Mouse (Mus musculus) lung, embryonic 16.5 days (tissue): ENCODE results near the gene Gpr65. TPM values are rescaled to one million over a fixed set of nuclear protein-coding genes. Genes with fewer than 3 reads are reported as not detected.
A peak's percentile ranks its signal among the peaks of the same experiment; 100 is the strongest.

Source experiments
- ATAC-seq: fragments of 200-750 bp; cut with Nextera tagmentation; 2 replicates; pipeline ENCODE4 v1.8.0; 2017; ENCODE audit warnings: low read depth, mild to moderate bottlenecking, moderate library complexity
- H3K27ac ChIP-seq: fragments of 300-500 bp; sonication (generic); 2 replicates; pipeline ENCODE4 v1.5.1; 2014; ENCODE audit warnings: mild to moderate bottlenecking, control low read depth, low read length
- H3K27me3 ChIP-seq: fragments of 300-500 bp; sonication (generic); 2 replicates; pipeline ENCODE4 v1.6.1; 2014; ENCODE audit warnings: low read depth, low read length, mixed read lengths; ENCODE audit not compliant: control insufficient read depth, insufficient read depth
- H3K36me3 ChIP-seq: fragments of 300-500 bp; sonication (generic); 2 replicates; pipeline ENCODE4 v1.6.1; 2014; ENCODE audit warnings: low read length; ENCODE audit not compliant: control insufficient read depth, insufficient read depth
- H3K4me1 ChIP-seq: fragments of 300-500 bp; sonication (generic); replicated peaks from 2 replicates; pipeline ENCODE4 v1.6.1; 2014; ENCODE audit warnings: low read length, mixed read lengths; ENCODE audit not compliant: control insufficient read depth, insufficient read depth
- H3K4me2 ChIP-seq: fragments of 300-500 bp; sonication (generic); 2 replicates; pipeline ENCODE4 v1.6.1; 2014; ENCODE audit warnings: low read depth, low read length, control low read depth
- H3K4me3 ChIP-seq: fragments of 300-500 bp; sonication (generic); 2 replicates; pipeline ENCODE4 v1.5.1; 2014; ENCODE audit warnings: mild to moderate bottlenecking, low read length, control low read depth
- H3K9ac ChIP-seq: fragments of 300-500 bp; sonication (generic); 2 replicates; pipeline ENCODE4 v1.6.1; 2014; ENCODE audit warnings: low read length, control low read depth
- H3K9me3 ChIP-seq: fragments of 300-500 bp; sonication (generic); 2 replicates; pipeline ENCODE4 v1.6.1; 2016; ENCODE audit warnings: low read length; ENCODE audit not compliant: control insufficient read depth
- WGBS: fragments of 180-500 bp; shearing (Covaris S2); extraction: QIAGEN DNeasy Blood & Tissue Kit; methylation state at CpG from one replicate; pipeline ENCODE4 v1.1.7; 2014; 5-methylcytosine and 5-hydroxymethylcytosine counted together
- polyA plus RNA-seq: library from polyadenylated mRNA; unstranded; fragments of >200 nt; fragmentation: Nextera tagmentation; extraction: Ambion mirVana; gene quantifications from 2 replicates; pipeline ENCODE4 v1.2.1, GENCODE M21; 2015

Gene Gpr65
- polyA plus RNA-seq, 1 experiment from 2014 or later = 1.6 TPM

GRCm38 (mm10) chr12:98252417-98252816 lies 16.0 kb upstream of the Gpr65 start:
- no peak for ATAC-seq

GRCm38 (mm10) chr12:98255373-98255995 lies 13.0 kb upstream of the Gpr65 start:
- no peaks in the 10 kb centered on the region for H3K36me3 ChIP-seq
- no peaks in the 10 kb centered on the region for H3K9me3 ChIP-seq
- no peak overlapping the region for H3K4me3 ChIP-seq
- H3K27me3 ChIP-seq = no peaks in the 10 kb centered on the region
- peaks cover 8% of the 10 kb centered on the region; the same call in 1 of the 2 replicates for H3K4me1 ChIP-seq
- WGBS = 71% methylated on average over 13 of the region's 13 CpGs
- 0 out of 2 replicates have a peak overlapping the region, but pooled peaks have one; percentile 28 for H3K27ac ChIP-seq
- H3K9ac ChIP-seq = no peak overlapping the region
- no peak overlapping the region for H3K4me2 ChIP-seq
- no peak for ATAC-seq

More at GRCm38 (mm10) chr12:98252417-98252816, 16.0 kb upstream of the Gpr65 start:
- Histone ChIP-seq H3K9ac (no peak overlapping the region), H3K27me3 (no peaks in the 10 kb centered on the region), H3K4me1 (peaks cover 3% of the 10 kb centered on the region; the same call in 1 of the 2 replicates), H3K4me3 (no peak overlapping the region), H3K27ac (no peak overlapping the region), H3K9me3 (no peaks in the 10 kb centered on the region), H3K4me2 (no peak overlapping the region), H3K36me3 (no peaks in the 10 kb centered on the region)
- WGBS = 76% methylated on average over 2 of the region's 2 CpGs

- H3K4me2 ChIP-seq = peak overlapping the region; percentile 57
- no peaks in the 10 kb centered on the region for H3K9me3 ChIP-seq
- peak overlapping the region; percentile 92 for H3K4me3 ChIP-seq
- peak; percentile 31 for ATAC-seq
- peaks cover 8% of the 10 kb centered on the region; the same call in 1 of the 2 replicates for H3K4me1 ChIP-seq
- under 1% methylated on average over 8 of the region's 8 CpGs for WGBS
- H3K9ac ChIP-seq = peak overlapping the region; percentile 97
- no peaks in the 10 kb centered on the region for H3K27me3 ChIP-seq
- H3K36me3 ChIP-seq = no peaks in the 10 kb centered on the region
- peak overlapping the region; percentile 95 for H3K27ac ChIP-seq
Observed at GRCm38 (mm10) chr12:98258371-98258844, 10.0 kb upstream of the Gpr65 start.

GRCm38 (mm10) chr12:98258845-98259517 lies 9.5 kb upstream of the Gpr65 start, which contains the start of gene Galc:
Galc (minus strand) TSS chr12:98259459.
- peaks cover 8% of the 10 kb centered on the region; the same call in 1 of the 2 replicates for H3K4me1 ChIP-seq
- peak within 1 kb of the TSS; percentile 92 for H3K4me3 ChIP-seq
- H3K9ac ChIP-seq = peak within 1 kb of the TSS; percentile 97
- no peaks in the 10 kb centered on the region for H3K9me3 ChIP-seq
- no peaks in the 10 kb centered on the region for H3K36me3 ChIP-seq
- ATAC-seq = peak; percentile 95
- under 1% methylated on average over 70 of the region's 76 CpGs for WGBS
- no peaks in the 10 kb centered on the region for H3K27me3 ChIP-seq
- peak within 1 kb of the TSS; percentile 95 for H3K27ac ChIP-seq
- H3K4me2 ChIP-seq = peak within 1 kb of the TSS; percentile 57

- peak overlapping the region; percentile 57 for H3K4me2 ChIP-seq
- peak overlapping the region; percentile 92 for H3K4me3 ChIP-seq
- peak overlapping the region; percentile 97 for H3K9ac ChIP-seq
- H3K36me3 ChIP-seq = no peaks in the 10 kb centered on the region
- no peaks in the 10 kb centered on the region for H3K9me3 ChIP-seq
- under 1% methylated on average over 12 of the region's 12 CpGs for WGBS
- H3K27me3 ChIP-seq = no peaks in the 10 kb centered on the region
- ATAC-seq = no peak; the same call in 1 of the 2 replicates
- peak overlapping the region; percentile 95 for H3K27ac ChIP-seq
- H3K4me1 ChIP-seq = peaks cover 8% of the 10 kb centered on the region; the same call in 1 of the 2 replicates
Observed at GRCm38 (mm10) chr12:98259518-98259852, 8.9 kb upstream of the Gpr65 start.

- H3K4me3 ChIP-seq = no peak overlapping the region
- no peaks in the 10 kb centered on the region for H3K4me1 ChIP-seq
Observed at GRCm38 (mm10) chr12:98265697-98266096, 2.7 kb upstream of the Gpr65 start.

GRCm38 (mm10) chr12:98269791-98270745 lies 1.6 kb downstream of the Gpr65 start:
- peak overlapping the region; percentile 37 for H3K4me3 ChIP-seq

More at GRCm38 (mm10) chr12:98265697-98266096, 2.7 kb upstream of the Gpr65 start:
- H3K27ac ChIP-seq = no peak overlapping the region
- no peak overlapping the region for H3K4me2 ChIP-seq
- no peak for ATAC-seq
- no peak overlapping the region for H3K9ac ChIP-seq
- no peaks in the 10 kb centered on the region for H3K9me3 ChIP-seq
- no peaks in the 10 kb centered on the region for H3K36me3 ChIP-seq
- 79% methylated on average over 9 of the region's 9 CpGs for WGBS
- no peaks in the 10 kb centered on the region for H3K27me3 ChIP-seq

GRCm38 (mm10) chr12:98270810-98271566 lies 2.6 kb downstream of the Gpr65 start:
- Histone ChIP-seq H3K27ac (no peak overlapping the region), H3K9me3 (no peaks in the 10 kb centered on the region), H3K27me3 (no peaks in the 10 kb centered on the region), H3K4me3 (peak overlapping the region; percentile 37), H3K36me3 (no peaks in the 10 kb centered on the region), H3K4me2 (peak overlapping the region; percentile 55), H3K4me1 (no peaks in the 10 kb centered on the region), H3K9ac (no peak overlapping the region)
- no peak for ATAC-seq
- 31% methylated on average over 12 of the region's 12 CpGs for WGBS

More at GRCm38 (mm10) chr12:98269791-98270745, 1.6 kb downstream of the Gpr65 start:
- 36% methylated on average over 17 of the region's 17 CpGs for WGBS
- ATAC-seq = no peak
- no peaks in the 10 kb centered on the region for H3K36me3 ChIP-seq
- H3K27me3 ChIP-seq = no peaks in the 10 kb centered on the region
- H3K9me3 ChIP-seq = no peaks in the 10 kb centered on the region
- no peak overlapping the region for H3K27ac ChIP-seq
- H3K9ac ChIP-seq = peak overlapping the region; percentile 11; the same call in 1 of the 2 replicates
- peak overlapping the region; percentile 55 for H3K4me2 ChIP-seq
- no peaks in the 10 kb centered on the region for H3K4me1 ChIP-seq
